Mouse (Mus musculus) lung, embryonic 15.5 days (tissue): ENCODE results near the gene Rsrp1. TPM values are rescaled to one million over a fixed set of nuclear protein-coding genes. Genes with fewer than 3 reads are reported as not detected.
"Not testable (repeated sequence)": the region's sequence is repeated elsewhere in the genome, so short reads cannot be mapped to it uniquely, and the experiment has no call there.

ENCODE experiments used
- ATAC-seq: fragments of 200-750 bp; cut with Nextera tagmentation; 2 replicates; pipeline ENCODE4 v1.8.0; 2017; ENCODE audit warnings: moderate number of reproducible peaks, borderline replicate concordance; ENCODE audit not compliant: low FRiP score, low TSS enrichment; ENCODE audit errors: extremely low read depth
- H3K27ac ChIP-seq: fragments of 300-500 bp; sonication (generic); 2 replicates; pipeline ENCODE4 v1.5.1; 2015; ENCODE audit warnings: moderate library complexity, mild to moderate bottlenecking, inconsistent platforms
- H3K27me3 ChIP-seq: fragments of 300-500 bp; sonication (generic); 2 replicates; pipeline ENCODE4 v1.6.1; 2015; ENCODE audit warnings: inconsistent platforms
- H3K36me3 ChIP-seq: fragments of 300-500 bp; sonication (generic); 2 replicates; pipeline ENCODE4 v1.6.1; 2015; ENCODE audit warnings: inconsistent platforms
- H3K4me1 ChIP-seq: fragments of 300-500 bp; sonication (generic); 2 replicates; pipeline ENCODE4 v1.6.1; 2015; ENCODE audit warnings: inconsistent platforms
- H3K4me2 ChIP-seq: fragments of 300-500 bp; sonication (generic); 2 replicates; pipeline ENCODE4 v1.6.1; 2015; ENCODE audit warnings: inconsistent platforms, mild to moderate bottlenecking, moderate library complexity
- H3K4me3 ChIP-seq: fragments of 300-500 bp; sonication (generic); 2 replicates; pipeline ENCODE4 v1.5.1; 2015; ENCODE audit warnings: mild to moderate bottlenecking, inconsistent platforms
- H3K9ac ChIP-seq: fragments of 300-500 bp; sonication (generic); 2 replicates; pipeline ENCODE4 v1.6.1; 2015; ENCODE audit warnings: inconsistent platforms
- H3K9me3 ChIP-seq: fragments of 300-500 bp; sonication (generic); 2 replicates; pipeline ENCODE4 v1.6.1; 2016; ENCODE audit warnings: inconsistent platforms
- WGBS: fragments of 180-500 bp; shearing (Covaris S2); methylation state at CpG from one replicate; pipeline ENCODE4 v1.1.7; 2015; 5-methylcytosine and 5-hydroxymethylcytosine counted together
- polyA plus RNA-seq: library from polyadenylated mRNA; unstranded; fragments of >200 nt; fragmentation: Nextera tagmentation; extraction: Ambion mirVana; gene quantifications from 2 replicates; pipeline ENCODE4 v1.2.1, GENCODE M21; 2015

The Rsrp1 gene
- 369 and 412 TPM in 2 replicates for polyA plus RNA-seq

DNA sequence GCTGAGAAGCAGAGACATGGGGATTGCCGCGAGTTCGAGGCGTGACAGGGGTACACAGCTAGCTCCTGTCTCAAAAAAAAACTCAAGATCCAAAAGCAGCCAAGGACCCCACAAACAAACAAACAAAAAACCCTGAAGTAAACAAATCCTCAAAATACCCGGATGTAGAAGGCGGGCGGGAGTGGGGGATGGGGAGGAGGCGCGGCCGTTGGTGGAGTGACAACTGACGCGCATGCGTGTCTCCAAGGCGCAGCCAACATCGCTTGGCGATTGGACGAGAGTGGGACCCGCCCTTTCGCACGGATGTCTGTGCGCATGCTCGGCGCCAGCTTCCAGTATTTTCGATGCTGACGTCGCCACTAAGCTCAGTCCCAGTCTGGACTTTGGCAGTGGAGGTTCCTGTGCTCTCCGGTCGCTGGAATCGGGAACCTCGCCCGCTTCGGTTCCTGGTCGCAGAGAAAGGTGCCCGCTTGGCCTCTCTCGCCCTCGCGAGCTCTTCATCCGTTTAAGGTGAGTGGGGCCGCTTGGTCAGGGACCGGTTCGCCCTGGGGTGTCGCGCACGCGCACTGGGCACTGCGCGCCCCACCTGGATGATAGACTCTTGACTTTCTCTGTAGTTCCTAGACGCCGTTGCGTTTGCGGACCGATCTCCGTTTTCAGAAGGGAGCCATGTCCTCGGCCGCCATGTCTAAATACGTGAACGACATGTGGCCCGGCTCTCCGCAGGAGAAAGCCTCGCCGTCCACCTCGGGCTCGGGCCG lies at the start of gene Rsrp1:
TSS of gene Rsrp1 (plus strand) at position 335 of the 761 bp plus-strand sequence.
- peak within 1 kb of the TSS; percentile 69 for H3K4me2 ChIP-seq
- H3K4me1 ChIP-seq: peaks cover 19% of the 10 kb centered on the region
- no peaks in the 10 kb centered on the region for H3K27me3 ChIP-seq
- peak within 1 kb of the TSS; percentile 90 for H3K27ac ChIP-seq
- WGBS: under 1% methylated on average over 64 of the region's 64 CpGs
- H3K9ac ChIP-seq: peak within 1 kb of the TSS; percentile 95
- peak; percentile 93 for ATAC-seq
- peak within 1 kb of the TSS; percentile 85 for H3K4me3 ChIP-seq
- no peaks in the 10 kb centered on the region for H3K9me3 ChIP-seq
- H3K36me3 ChIP-seq: peaks cover 30% of the 10 kb centered on the region

GRCm38 (mm10) chr4:134876171-134876570 lies 47.2 kb upstream of the Rsrp1 start:
- Histone ChIP-seq H3K9ac (no peak overlapping the region), H3K9me3 (no peaks in the 10 kb centered on the region), H3K36me3 (no peaks in the 10 kb centered on the region), H3K4me1 (peaks cover 15% of the 10 kb centered on the region), H3K27me3 (no peaks in the 10 kb centered on the region), H3K4me2 (no peak overlapping the region), H3K27ac (no peak overlapping the region), H3K4me3 (no peak overlapping the region)
- ATAC-seq: no peak
- 69% methylated on average over 9 of the region's 9 CpGs for WGBS

GRCm38 (mm10) chr4:134879410-134879981 lies 43.9 kb upstream of the Rsrp1 start:
- Histone ChIP-seq H3K36me3 (no peaks in the 10 kb centered on the region), H3K4me2 (peak overlapping the region; percentile 54), H3K27ac (no peak overlapping the region), H3K9ac (no peak overlapping the region), H3K4me1 (peaks cover 8% of the 10 kb centered on the region), H3K9me3 (no peaks in the 10 kb centered on the region), H3K27me3 (no peaks in the 10 kb centered on the region), H3K4me3 (peak overlapping the region; percentile 24)
- WGBS: 4% methylated on average over 17 of the region's 17 CpGs
- peak; percentile 28; the same call in 1 of the 2 replicates for ATAC-seq

DNA sequence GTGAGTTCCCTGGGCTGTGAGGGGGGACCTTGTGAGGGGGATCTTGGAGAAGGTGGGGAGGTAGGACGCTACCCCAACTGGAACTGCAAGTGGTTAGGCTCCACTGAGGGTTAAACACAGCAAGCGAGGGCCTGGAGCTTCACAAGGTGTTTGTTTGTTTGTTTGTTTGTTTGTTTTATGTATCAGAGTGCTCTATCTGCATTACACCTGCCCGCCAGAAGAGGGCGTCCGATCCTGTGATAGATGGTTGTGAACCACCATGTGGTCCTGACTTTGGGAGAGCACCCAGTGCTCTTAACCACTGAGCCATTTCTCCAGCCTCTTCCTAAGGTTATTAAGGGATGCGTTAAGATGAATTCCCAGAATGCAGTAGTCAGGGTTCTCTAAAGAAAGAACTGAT lies 43.4 kb upstream of the Rsrp1 start:
- WGBS: 35% methylated on average over 6 of the region's 6 CpGs
- no peak for ATAC-seq

GRCm38 (mm10) chr4:134883266-134883665 lies 40.1 kb upstream of the Rsrp1 start:
- Histone ChIP-seq H3K4me3 (no peak overlapping the region), H3K4me1 (peaks cover 8% of the 10 kb centered on the region), H3K9me3 (no peaks in the 10 kb centered on the region), H3K36me3 (no peaks in the 10 kb centered on the region), H3K27me3 (no peaks in the 10 kb centered on the region), H3K9ac (no peak overlapping the region), H3K4me2 (no peak overlapping the region), H3K27ac (no peak overlapping the region)
- 19% methylated on average over 7 of the region's 7 CpGs for WGBS
- ATAC-seq: no peak

More for the DNA sequence above, 43.4 kb upstream of the Rsrp1 start:
- Histone ChIP-seq H3K36me3 (no peaks in the 10 kb centered on the region), H3K9ac (no peak overlapping the region), H3K27me3 (no peaks in the 10 kb centered on the region), H3K4me2 (peak overlapping the region; percentile 54), H3K27ac (no peak overlapping the region), H3K4me3 (0 out of 2 replicates have a peak overlapping the region, but pooled peaks have one; percentile 24), H3K4me1 (peaks cover 8% of the 10 kb centered on the region), H3K9me3 (no peaks in the 10 kb centered on the region)

GRCm38 (mm10) chr4:134883808-134884207 lies 39.6 kb upstream of the Rsrp1 start:
- Histone ChIP-seq H3K4me2 (no peak overlapping the region), H3K36me3 (no peaks in the 10 kb centered on the region), H3K9me3 (no peaks in the 10 kb centered on the region), H3K9ac (no peak overlapping the region), H3K4me3 (no peak overlapping the region), H3K4me1 (peaks cover 8% of the 10 kb centered on the region), H3K27me3 (no peaks in the 10 kb centered on the region), H3K27ac (no peak overlapping the region)
- 77% methylated on average over 10 of the region's 10 CpGs for WGBS
- ATAC-seq: no peak

DNA sequence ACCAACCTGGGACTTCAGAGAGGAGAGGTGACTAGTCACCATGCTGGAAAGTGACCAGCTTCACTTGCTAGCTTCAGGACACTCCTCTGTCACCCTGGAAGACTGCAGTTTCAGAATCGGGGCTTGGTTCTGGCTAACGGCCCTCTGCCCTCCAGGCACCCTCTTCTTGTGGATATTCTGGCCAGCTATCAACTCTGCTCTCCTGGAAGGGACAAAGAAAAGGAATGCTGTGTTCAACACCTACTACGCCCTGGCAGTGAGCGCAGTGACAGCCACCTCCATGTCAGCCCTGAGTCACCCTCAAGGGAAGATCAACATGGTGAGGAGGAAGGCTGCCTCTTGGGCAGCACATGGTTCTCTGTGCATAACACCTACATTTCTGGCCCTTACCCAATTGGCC lies 39.0 kb upstream of the Rsrp1 start:
- no peak overlapping the region for H3K4me3 ChIP-seq

GRCm38 (mm10) chr4:134892096-134892495 lies 31.3 kb upstream of the Rsrp1 start:
- Histone ChIP-seq H3K4me3 (no peak overlapping the region), H3K4me2 (no peak overlapping the region), H3K9me3 (no peaks in the 10 kb centered on the region), H3K36me3 (peaks cover 18% of the 10 kb centered on the region), H3K27ac (no peak overlapping the region), H3K9ac (no peak overlapping the region), H3K27me3 (no peaks in the 10 kb centered on the region), H3K4me1 (no peaks in the 10 kb centered on the region)
- ATAC-seq: no peak
- WGBS: 79% methylated on average over 6 of the region's 6 CpGs

More for the DNA sequence above, 39.0 kb upstream of the Rsrp1 start:
- H3K9ac ChIP-seq: no peak overlapping the region
- no peaks in the 10 kb centered on the region for H3K9me3 ChIP-seq
- H3K27ac ChIP-seq: no peak overlapping the region
- WGBS: 88% methylated on average over 4 of the region's 4 CpGs
- no peak overlapping the region for H3K4me2 ChIP-seq
- no peak for ATAC-seq
- H3K27me3 ChIP-seq: no peaks in the 10 kb centered on the region
- H3K36me3 ChIP-seq: no peaks in the 10 kb centered on the region
- peaks cover 5% of the 10 kb centered on the region for H3K4me1 ChIP-seq

- ATAC-seq: no peak
- 81% methylated on average over 6 of the region's 6 CpGs for WGBS
- Histone ChIP-seq H3K36me3 (peaks cover 60% of the 10 kb centered on the region), H3K4me3 (no peak overlapping the region), H3K4me2 (no peak overlapping the region), H3K9ac (no peak overlapping the region), H3K4me1 (no peaks in the 10 kb centered on the region), H3K27me3 (no peaks in the 10 kb centered on the region), H3K27ac (no peak overlapping the region), H3K9me3 (no peaks in the 10 kb centered on the region)
Measured at GRCm38 (mm10) chr4:134897256-134897655, 26.1 kb upstream of the Rsrp1 start.

DNA sequence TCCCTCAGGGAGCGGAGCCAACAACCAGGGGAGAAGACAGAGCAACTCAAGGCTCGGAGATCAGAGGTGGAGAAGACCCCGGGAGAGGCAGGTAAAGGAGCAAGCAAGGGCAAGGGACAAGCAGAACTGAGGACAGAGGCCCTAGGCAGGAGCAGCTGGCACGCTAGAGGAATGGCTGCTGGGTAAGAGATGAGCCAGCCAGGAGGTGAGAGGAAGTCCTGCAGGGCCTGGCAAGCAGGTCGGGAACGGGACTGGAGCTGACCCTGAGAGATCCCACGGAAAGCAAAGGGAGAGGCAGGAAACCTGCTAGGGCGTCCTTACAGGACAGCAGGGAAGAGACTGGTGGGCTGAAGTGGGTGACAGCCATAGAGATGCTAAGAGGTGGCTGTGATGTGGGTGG lies 22.3 kb upstream of the Rsrp1 start:
- no peaks in the 10 kb centered on the region for H3K4me1 ChIP-seq
- no peaks in the 10 kb centered on the region for H3K27me3 ChIP-seq
- no peaks in the 10 kb centered on the region for H3K9me3 ChIP-seq
- 91% methylated on average over 8 of the region's 8 CpGs for WGBS
- no peak overlapping the region for H3K27ac ChIP-seq
- H3K36me3 ChIP-seq: peaks cover 87% of the 10 kb centered on the region
- ATAC-seq: no peak
- H3K4me2 ChIP-seq: no peak overlapping the region
- H3K4me3 ChIP-seq: no peak overlapping the region
- no peak overlapping the region for H3K9ac ChIP-seq

- no peak overlapping the region for H3K4me3 ChIP-seq
- no peak overlapping the region for H3K4me2 ChIP-seq
- no peak for ATAC-seq
- WGBS: 72% methylated on average over 7 of the region's 7 CpGs
- no peak overlapping the region for H3K27ac ChIP-seq
- H3K9ac ChIP-seq: no peak overlapping the region
- H3K9me3 ChIP-seq: no peaks in the 10 kb centered on the region
- H3K4me1 ChIP-seq: no peaks in the 10 kb centered on the region
- H3K36me3 ChIP-seq: peaks cover 89% of the 10 kb centered on the region
- H3K27me3 ChIP-seq: no peaks in the 10 kb centered on the region
Measured at GRCm38 (mm10) chr4:134903046-134903445, 20.3 kb upstream of the Rsrp1 start.

DNA sequence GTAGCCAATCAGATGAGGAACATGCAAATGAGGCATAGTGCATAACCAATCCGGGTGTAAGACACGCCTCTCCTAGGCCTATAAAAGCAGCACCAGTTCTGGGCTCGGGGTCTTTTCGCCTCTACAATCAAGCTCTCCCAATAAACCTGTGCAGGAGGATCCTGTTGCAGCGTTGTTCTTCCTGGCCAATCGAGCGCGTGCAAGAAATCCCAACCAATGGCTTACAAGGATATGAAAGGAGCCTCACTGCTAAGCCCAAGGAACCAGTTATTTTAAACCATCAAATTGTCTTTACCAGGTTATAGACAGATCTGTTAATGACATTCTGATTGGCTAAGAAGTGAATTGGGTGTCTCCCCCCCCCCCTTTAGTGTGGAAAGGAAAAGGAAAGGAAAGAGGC lies 12.0 kb upstream of the Rsrp1 start:
- Histone ChIP-seq H3K4me1 (peaks cover 17% of the 10 kb centered on the region), H3K36me3 (peaks cover 49% of the 10 kb centered on the region)
- not testable (repeated sequence) for H3K4me2 ChIP-seq, H3K9me3 ChIP-seq, ATAC-seq, H3K27me3 ChIP-seq, H3K4me3 ChIP-seq, H3K27ac ChIP-seq, H3K9ac ChIP-seq
- WGBS: 98% methylated on average over 7 of the region's 8 CpGs
